Mouse (Mus musculus): ENCODE measurements at regions not wholly inside any gene's neighbourhood (a gene's known extent, or its start where the extent isn't known, plus 50 kb on each side); places are given as distances from the start of the nearest gene placed in this dataset.

- no peak for DNase-seq (ENCODE audit: low spot score in 2 of 2)
Measured at GRCm38 (mm10) chr12:26144616-26145015, 270.4 kb downstream of the Rnf144a start.

DNA sequence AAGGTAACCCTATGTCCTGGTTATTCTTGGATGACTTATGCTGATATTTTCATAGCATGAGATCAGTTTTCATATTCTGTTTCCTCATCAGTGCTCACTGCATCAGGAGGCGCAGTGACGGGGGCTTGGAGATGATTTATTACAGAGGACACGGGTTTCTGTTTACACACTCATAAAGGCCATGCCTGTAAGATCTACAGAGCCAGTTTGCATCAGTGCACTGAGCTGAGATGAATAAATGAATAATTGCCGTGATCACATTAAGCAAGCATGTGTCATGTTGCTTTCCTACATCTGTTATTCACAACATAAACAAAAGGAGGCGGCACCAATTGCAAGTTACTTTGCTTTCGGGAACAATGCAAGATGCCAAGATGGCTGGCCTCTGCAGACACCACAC is 271.6 kb downstream of the Rnf144a start:
- DNase-seq (ENCODE audit: low spot score in 2 of 2): no peak

DNA sequence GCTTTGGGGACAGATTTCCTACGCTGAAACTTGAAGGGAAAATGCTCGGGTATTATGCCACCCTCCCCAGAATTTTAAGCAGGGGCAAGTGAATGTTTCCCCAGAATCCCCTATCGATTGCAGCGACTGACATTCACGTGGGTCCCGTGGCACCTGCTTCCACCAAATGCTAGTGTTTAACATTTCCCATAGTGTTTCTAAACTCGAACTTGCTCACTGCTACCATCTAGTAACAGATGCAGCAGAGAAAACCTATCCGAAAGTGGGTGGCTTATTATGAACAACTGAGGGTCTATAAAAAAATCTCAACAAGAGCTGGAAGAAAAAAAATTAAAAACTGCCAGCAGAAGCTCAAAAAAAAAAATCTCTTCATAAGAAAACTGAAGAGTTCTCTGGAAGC is 284.2 kb downstream of the Rnf144a start:
- no peak for DNase-seq (ENCODE audit: low spot score in 2 of 2)

DNA sequence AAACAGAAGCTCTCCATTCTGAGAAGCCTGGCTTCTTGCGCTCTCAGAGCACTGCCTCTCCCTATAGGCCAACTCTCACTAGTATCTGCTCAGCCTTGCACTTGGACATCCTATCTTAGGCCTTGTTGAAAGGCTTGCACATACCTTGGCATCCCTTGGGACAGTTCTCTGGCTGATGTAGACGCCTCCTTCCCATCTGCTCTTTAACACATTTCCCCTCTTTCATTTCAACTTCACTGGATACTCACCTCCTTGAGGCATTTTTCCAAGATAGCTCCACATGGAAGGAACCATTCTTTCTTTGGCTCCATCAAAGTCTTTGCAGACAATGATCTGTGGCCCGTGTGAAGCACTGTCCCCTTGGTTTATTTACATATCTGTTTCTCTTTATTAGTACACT is 285.0 kb downstream of the Rnf144a start:
- DNase-seq (ENCODE audit: low spot score in 2 of 2): no peak

DNA sequence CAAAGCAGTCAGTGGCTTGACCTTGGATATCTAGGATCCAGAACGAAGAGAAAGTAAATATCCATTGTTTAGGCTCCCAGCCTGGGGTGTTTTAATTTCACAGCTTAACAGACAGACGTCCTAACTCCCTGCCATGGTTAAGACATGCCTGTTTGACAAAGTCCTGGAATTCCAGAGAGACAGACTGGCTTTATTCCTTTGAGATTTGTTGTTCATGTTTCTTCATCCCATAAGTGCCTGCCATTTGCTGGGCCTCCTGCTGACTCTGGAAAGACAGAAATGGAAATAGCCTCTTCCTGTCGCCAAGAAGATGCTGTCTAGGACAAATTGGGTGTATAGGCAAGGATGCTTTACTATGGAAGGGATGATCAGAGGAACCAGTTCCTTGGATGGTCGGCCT is 285.5 kb downstream of the Rnf144a start:
- no peak for DNase-seq (ENCODE audit: low spot score in 2 of 2)

GRCm38 (mm10) chr12:26128851-26129250 is 286.2 kb downstream of the Rnf144a start:
- no peak for DNase-seq (ENCODE audit: low spot score in 2 of 2)

- DNase-seq (ENCODE audit: low spot score in 2 of 2): no peak
Measured at GRCm38 (mm10) chr12:26126260-26126659, 288.8 kb downstream of the Rnf144a start.

DNA sequence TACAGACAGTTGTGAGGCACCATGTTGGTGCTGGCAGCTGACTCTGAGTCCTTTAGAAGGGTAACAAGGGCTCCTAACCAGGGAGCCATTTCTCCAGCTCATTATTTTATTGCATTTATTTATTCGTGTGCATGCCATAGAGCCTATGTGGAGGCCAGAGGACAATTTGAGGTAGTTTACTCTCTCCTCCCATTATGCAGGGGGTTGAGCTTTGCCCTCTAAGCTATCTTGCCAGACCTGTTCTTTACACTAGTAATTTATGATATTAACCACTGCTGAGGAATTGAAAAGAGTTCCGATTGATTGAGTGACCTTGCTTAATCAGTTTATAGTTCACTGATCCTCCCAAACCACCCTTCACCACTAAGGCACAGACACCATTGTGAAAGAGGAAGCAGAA is 290.8 kb downstream of the Rnf144a start:
- DNase-seq (ENCODE audit: low spot score in 2 of 2): no peak

DNA sequence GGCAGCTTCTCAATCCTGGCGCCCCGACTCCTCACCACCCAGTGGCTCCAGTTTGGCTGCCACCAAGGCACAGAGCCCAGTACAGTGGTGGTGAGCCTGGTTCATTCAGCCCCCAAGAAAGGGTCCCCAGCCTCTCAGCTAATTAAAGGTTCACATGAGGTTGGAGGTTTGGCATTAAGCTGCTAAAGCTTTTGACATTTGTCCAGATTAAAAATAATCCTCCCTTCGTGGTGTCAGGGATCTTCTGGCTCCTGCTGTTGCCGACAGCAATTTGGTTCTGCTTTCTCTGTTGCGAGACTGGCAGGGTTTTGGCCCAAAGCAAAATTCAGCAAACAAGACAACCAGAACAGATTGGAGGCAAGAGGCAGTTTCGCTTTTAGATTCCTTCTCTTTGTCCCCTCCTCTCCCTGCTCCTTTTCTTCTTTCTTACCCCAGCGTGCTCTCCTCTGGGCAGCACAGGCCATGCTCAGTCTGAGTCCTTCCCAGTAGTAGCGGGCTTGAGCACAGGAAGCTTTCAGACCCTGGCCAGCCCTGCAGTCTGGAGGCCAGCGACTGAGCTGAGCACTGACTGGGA is 299.6 kb downstream of the Rnf144a start:
- DNase-seq (ENCODE audit: low spot score in 2 of 2): no peak

DNA sequence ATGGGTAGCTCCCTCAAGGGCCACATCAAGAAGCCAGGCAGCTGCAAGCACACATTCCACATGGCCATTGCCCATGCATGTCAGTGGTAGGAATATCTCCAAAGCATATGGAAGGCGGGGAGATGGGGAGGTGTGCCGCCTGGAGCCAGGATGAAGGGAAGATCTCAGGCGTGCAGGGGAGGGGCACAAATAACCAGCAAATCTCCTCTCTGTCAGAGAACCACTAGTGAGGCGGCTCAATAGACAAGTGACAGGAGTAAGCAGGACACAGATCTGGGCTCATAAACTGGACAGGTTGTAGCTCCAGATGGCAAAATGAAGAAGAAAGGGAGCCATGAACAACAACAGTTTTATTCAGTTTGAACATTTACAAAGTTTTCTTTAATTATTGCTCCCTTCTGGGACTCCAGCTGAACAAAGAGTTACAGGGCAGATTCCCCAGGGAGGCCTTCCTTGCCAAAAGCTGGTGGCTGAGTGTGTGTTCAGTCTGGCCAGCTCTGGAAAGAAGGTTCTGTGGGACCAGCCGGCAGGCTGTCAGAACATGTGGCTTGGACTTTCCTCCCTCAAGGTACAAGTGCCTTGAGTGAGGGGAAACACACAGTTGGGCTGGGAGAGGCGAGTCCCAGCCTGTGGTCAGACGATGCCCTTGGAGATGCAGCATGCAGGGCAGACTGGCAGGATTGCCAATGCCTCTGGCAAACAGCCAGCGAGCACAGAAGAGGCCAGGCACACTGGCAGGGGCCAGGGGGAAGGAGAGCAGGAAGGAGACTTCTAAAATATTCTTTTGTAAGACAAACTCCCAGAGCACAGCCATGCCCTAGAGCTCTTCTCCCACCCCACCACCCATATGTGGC is 302.7 kb downstream of the Rnf144a start:
- DNase-seq (ENCODE audit: low spot score in 2 of 2): peak; percentile 14 to 28

DNA sequence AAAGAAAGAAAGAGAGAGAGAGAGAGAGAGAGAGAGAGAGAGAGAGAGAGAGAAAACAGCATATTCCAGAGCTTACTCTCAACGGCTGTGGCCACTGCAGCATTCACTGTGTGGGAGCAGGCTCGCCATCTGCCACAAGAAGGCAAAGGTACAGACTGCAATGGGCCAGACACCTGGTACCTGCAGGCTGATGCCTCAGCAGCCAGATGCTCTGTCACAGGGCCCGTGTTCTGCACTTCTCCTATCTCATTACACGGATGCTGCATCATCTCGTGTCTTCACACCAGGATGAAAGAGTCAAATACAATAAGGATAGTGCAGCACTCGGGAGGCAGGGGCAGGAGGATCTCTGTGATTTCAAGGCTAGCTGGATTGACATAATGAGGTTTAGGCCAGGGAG is 305.2 kb downstream of the Rnf144a start:
- no peak for DNase-seq (ENCODE audit: low spot score in 2 of 2)

DNA sequence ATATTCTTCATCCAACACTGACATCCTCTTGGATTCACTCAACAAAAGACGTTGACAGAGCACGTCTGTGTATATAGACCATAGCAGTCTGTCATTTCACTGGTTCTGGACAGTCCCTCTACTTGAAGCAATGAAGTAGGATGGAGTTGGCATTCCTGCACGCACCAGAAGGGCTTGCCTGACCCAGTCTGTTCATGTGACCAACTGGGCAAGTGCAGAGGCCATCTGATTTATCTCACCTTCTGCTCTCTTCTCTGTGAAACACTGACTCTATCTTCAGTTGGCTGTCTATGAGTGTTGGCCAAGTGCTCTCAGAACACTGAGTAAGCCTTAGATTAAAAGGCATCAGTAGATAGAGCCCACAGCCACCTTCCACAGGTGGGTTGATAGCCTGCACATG is 310.7 kb downstream of the Rnf144a start:
- DNase-seq (ENCODE audit: low spot score in 2 of 2): no peak

- DNase-seq (ENCODE audit: low spot score in 2 of 2): no peak
Measured at GRCm38 (mm10) chr12:26102384-26102783, 312.7 kb downstream of the Rnf144a start.

GRCm38 (mm10) chr12:26100140-26100539 is 314.9 kb downstream of the Rnf144a start:
- DNase-seq (ENCODE audit: low spot score in 2 of 2): no peak

GRCm38 (mm10) chr12:26099176-26099575 is 315.9 kb downstream of the Rnf144a start:
- no peak for DNase-seq (ENCODE audit: low spot score in 2 of 2)

- DNase-seq (ENCODE audit: low spot score in 2 of 2): no peak
Measured at GRCm38 (mm10) chr12:26092311-26092710, 322.7 kb downstream of the Rnf144a start.

- no peak for DNase-seq (ENCODE audit: low spot score in 2 of 2)
Measured at GRCm38 (mm10) chr12:26091865-26092264, 323.2 kb downstream of the Rnf144a start.

GRCm38 (mm10) chr12:26088389-26088788 is 326.7 kb downstream of the Rnf144a start:
- no peak for DNase-seq (ENCODE audit: low spot score in 2 of 2)

DNA sequence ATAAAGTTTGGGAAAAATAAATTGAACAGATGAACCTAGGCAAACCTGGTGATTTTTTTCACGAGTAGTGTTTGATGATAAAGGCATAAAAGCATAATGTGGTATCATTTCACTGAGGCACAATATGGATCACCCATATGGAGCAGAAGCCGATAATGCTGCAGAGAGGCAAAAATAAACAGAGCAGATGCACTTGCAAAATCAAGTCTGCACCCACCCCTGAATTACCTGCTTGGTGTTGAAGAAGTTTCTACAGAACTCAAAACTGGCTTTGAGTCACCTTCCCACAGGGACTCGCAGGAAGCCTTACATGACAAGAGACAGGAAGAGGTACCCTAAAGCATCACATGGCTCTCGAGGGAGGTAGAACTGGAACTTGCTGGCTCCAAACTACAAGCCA is 328.1 kb downstream of the Rnf144a start:
- DNase-seq (ENCODE audit: low spot score in 2 of 2): no peak

DNA sequence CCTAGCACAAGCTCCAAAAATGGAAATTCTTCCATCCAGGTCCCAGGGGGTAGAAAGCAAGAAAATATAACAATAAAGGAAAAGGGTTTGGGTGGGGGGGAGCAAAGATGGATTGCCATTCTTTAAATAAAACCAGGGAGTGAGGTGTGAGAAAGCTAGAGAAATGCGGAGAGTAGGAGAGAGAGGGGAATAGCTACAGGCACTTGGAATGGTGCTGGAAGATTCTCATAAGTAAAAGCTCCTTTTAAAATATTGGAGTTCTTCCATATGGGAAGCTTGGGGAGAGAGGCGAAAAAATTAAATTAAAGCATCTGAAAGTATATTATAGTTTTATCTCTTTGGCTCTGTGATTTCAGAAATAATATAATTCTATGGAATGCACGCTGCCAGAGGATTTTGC is 328.6 kb downstream of the Rnf144a start:
- no peak for DNase-seq (ENCODE audit: low spot score in 2 of 2)

DNA sequence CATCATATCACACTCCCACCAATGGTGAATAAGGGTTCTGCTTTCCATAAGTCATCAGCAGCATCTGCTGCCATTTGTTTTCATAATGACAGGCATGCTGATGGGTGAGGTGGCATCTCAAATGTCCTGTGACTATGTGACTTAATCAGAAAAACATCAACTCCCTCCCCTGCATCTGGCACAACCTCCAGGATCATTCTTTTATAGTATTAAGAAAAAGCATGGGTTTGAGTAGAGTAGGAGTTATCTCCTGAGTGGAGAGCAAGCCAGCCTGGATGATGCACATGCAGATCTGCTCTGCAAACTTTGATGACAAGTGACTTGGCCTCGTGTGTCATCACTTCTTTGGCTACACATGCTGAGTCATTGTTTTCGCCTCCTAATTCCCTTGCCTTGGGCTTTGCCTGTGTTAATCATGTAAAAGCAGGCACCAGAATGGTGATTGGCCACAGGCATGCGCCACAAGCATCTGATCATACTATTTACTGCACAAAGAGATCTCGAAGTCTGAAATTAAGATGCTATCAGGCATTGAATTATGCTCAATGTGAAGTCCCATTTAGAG is 335.9 kb downstream of the Rnf144a start:
- no peak for DNase-seq (ENCODE audit: low spot score in 2 of 2)

- no peak for DNase-seq (ENCODE audit: low spot score in 2 of 2)
Measured at GRCm38 (mm10) chr12:26075638-26076254, 339.3 kb downstream of the Rnf144a start.
